Mouse (Mus musculus): ENCODE data around the gene Rpl7l1.

Rpl7l1 gene

GRCm38 (mm10) chr17:46775070-46775469 is 7.4 kb downstream of the Rpl7l1 start:
- no peak for DNase-seq (ENCODE audit: low spot score in 2 of 2)

GRCm38 (mm10) chr17:46774131-46774472 is 8.4 kb downstream of the Rpl7l1 start:
- no peak for DNase-seq (ENCODE audit: low spot score in 2 of 2)

GRCm38 (mm10) chr17:46773278-46774130 is 9.0 kb downstream of the Rpl7l1 start:
- DNase-seq (ENCODE audit: low spot score in 2 of 2) = no peak

- peak; percentile 63 to 83 for DNase-seq (ENCODE audit: low spot score in 2 of 2)
Observed at GRCm38 (mm10) chr17:46772404-46773277, 9.8 kb downstream of the Rpl7l1 start, which contains the start of gene 2310039H08Rik. Gene 2310039H08Rik (plus strand): TSS chr17:46772635.

- no peak for DNase-seq (ENCODE audit: low spot score in 2 of 2)
Observed at GRCm38 (mm10) chr17:46772038-46772403, 10.5 kb downstream of the Rpl7l1 start.

GRCm38 (mm10) chr17:46771616-46772015 is 10.9 kb downstream of the Rpl7l1 start:
- DNase-seq (ENCODE audit: low spot score in 2 of 2) = no peak

- DNase-seq (ENCODE audit: low spot score in 2 of 2) = no peak
Observed at GRCm38 (mm10) chr17:46771025-46771424, 11.4 kb downstream of the Rpl7l1 start.

GRCm38 (mm10) chr17:46770546-46770945 is 11.9 kb downstream of the Rpl7l1 start:
- DNase-seq (ENCODE audit: low spot score in 2 of 2) = no peak

GRCm38 (mm10) chr17:46767868-46768267 is 14.6 kb downstream of the Rpl7l1 start:
- DNase-seq (ENCODE audit: low spot score in 2 of 2) = no peak

- DNase-seq (ENCODE audit: low spot score in 2 of 2) = peak; percentile 40 to 81
Observed at GRCm38 (mm10) chr17:46764916-46765315, 17.6 kb downstream of the Rpl7l1 start.

GRCm38 (mm10) chr17:46763544-46763943 is 18.9 kb downstream of the Rpl7l1 start, which contains the start of gene Ptcra:
Gene Ptcra (minus strand): TSS chr17:46763712.
- DNase-seq (ENCODE audit: low spot score in 2 of 2) = no peak

GRCm38 (mm10) chr17:46758753-46759152 is 23.7 kb downstream of the Rpl7l1 start:
- peak in 1 of 2 experiments; percentile 33 for DNase-seq (ENCODE audit: low spot score in 2 of 2)

- peak; percentile 95 to 98 for DNase-seq (ENCODE audit: low spot score in 2 of 2)
Observed at GRCm38 (mm10) chr17:46751794-46752556, 30.5 kb downstream of the Rpl7l1 start, which contains the start of gene Cnpy3. Gene Cnpy3 (minus strand): TSS chr17:46752214.

- DNase-seq (ENCODE audit: low spot score in 2 of 2) = peak; percentile 46 to 74
Observed at GRCm38 (mm10) chr17:46751056-46751793, 31.2 kb downstream of the Rpl7l1 start.

- no peak for DNase-seq (ENCODE audit: low spot score in 2 of 2)
Observed at GRCm38 (mm10) chr17:46750580-46750979, 31.9 kb downstream of the Rpl7l1 start.

GRCm38 (mm10) chr17:46749282-46749681 is 33.2 kb downstream of the Rpl7l1 start:
- DNase-seq (ENCODE audit: low spot score in 2 of 2) = no peak

- DNase-seq (ENCODE audit: low spot score in 2 of 2) = no peak
Observed at GRCm38 (mm10) chr17:46747806-46748205, 34.7 kb downstream of the Rpl7l1 start.

GRCm38 (mm10) chr17:46747234-46747633 is 35.2 kb downstream of the Rpl7l1 start:
- DNase-seq (ENCODE audit: low spot score in 2 of 2) = no peak

GRCm38 (mm10) chr17:46745506-46745905 is 37.0 kb downstream of the Rpl7l1 start:
- no peak for DNase-seq (ENCODE audit: low spot score in 2 of 2)

GRCm38 (mm10) chr17:46742986-46743385 is 39.5 kb downstream of the Rpl7l1 start:
- no peak for DNase-seq (ENCODE audit: low spot score in 2 of 2)

- no peak for DNase-seq (ENCODE audit: low spot score in 2 of 2)
Observed at GRCm38 (mm10) chr17:46741305-46741704, 41.2 kb downstream of the Rpl7l1 start.
